In genomic region chr16:11316748-11317147, GRCm38 (mm10) we compare ENCODE assay signal across 15 mouse cellular contexts. TPM values are rescaled to one million over a fixed set of nuclear protein-coding genes. Genes with fewer than 3 reads are reported as not detected.
DNase-seq lines count a peak whose midpoint lies in the region; ATAC-seq and TF ChIP-seq lines count a peak whose summit lies in the region.
"Had no signal": no experiment of that assay in that cellular context is flagged by ENCODE, and none has a peak within 500 bp of the region (broad histone marks: within the 10 kb centered on the region; RNA-seq: fewer than 3 reads in every experiment).

No protein-coding gene starts in this region.

- no peaks in the 10 kb centered on the region for H3K27me3 ChIP-seq in hindbrain, postnatal 0 days (ENCODE audit: insufficient read depth, low read length)
- H3K27me3 ChIP-seq in hindbrain, embryonic 16.5 days (replicated peaks; ENCODE audit: control insufficient read depth, insufficient read depth, low read length): no peaks in the 10 kb centered on the region
- H3K27me3 ChIP-seq in limb, embryonic 10.5 days (ENCODE audit: low read depth, poor library complexity, severe bottlenecking): no peaks in the 10 kb centered on the region
- H3K27me3 ChIP-seq in hindbrain, embryonic 12.5 days: no peaks in the 10 kb centered on the region
- H3K27me3 ChIP-seq: embryonic facial prominence, embryonic 13.5 days; liver, embryonic 13.5 days had no signal

- peak; percentile 44 for TF ChIP-seq CTCF in hindbrain, postnatal 0 days (IDR thresholded peaks at IDR 0.05; ENCODE audit: low read depth)
- peak; percentile 23; the same call in 1 of the 2 replicates for TF ChIP-seq CTCF in lung, adult 2 months (IDR thresholded peaks at IDR 0.05; ENCODE audit: insufficient read depth, low read length)

- no peaks in the 10 kb centered on the region for H3K36me3 ChIP-seq in hindbrain, postnatal 0 days (ENCODE audit: insufficient read depth, low read length)
- no peaks in the 10 kb centered on the region for H3K36me3 ChIP-seq in hindbrain, embryonic 16.5 days (ENCODE audit: control insufficient read depth, insufficient read depth, low read length)
- no peaks in the 10 kb centered on the region for H3K36me3 ChIP-seq in limb, embryonic 10.5 days
- H3K36me3 ChIP-seq in hindbrain, embryonic 12.5 days: no peaks in the 10 kb centered on the region
- H3K36me3 ChIP-seq: embryonic facial prominence, embryonic 13.5 days; liver, embryonic 13.5 days had no signal

- no peak for TF ChIP-seq POLR2A in lung, adult 2 months (IDR thresholded peaks at IDR 0.05; ENCODE audit: borderline replicate concordance, extremely low read depth, low read depth, low read length)

- no peak overlapping the region for H3K4me2 ChIP-seq in hindbrain, postnatal 0 days (ENCODE audit: low read depth, low read length)
- no peak overlapping the region for H3K4me2 ChIP-seq in hindbrain, embryonic 16.5 days (ENCODE audit: low read length)
- no peak overlapping the region for H3K4me2 ChIP-seq in hindbrain, embryonic 12.5 days (replicated peaks)
- H3K4me2 ChIP-seq: embryonic facial prominence, embryonic 13.5 days; liver, embryonic 13.5 days had no signal

- no peak overlapping the region for H3K27ac ChIP-seq in hindbrain, postnatal 0 days
- H3K27ac ChIP-seq in hindbrain, embryonic 16.5 days (ENCODE audit: low read depth, low read length): no peak overlapping the region
- H3K27ac ChIP-seq in limb, embryonic 10.5 days: peak overlapping the region; percentile 86
- no peak overlapping the region for H3K27ac ChIP-seq in hindbrain, embryonic 12.5 days
- H3K27ac ChIP-seq: liver, embryonic 13.5 days had no signal

- intact Hi-C loops in left cerebral cortex, postnatal 4 days (cut with DNase I): no loop called here

- no peaks in the 10 kb centered on the region for H3K4me1 ChIP-seq in hindbrain, postnatal 0 days (ENCODE audit: insufficient read depth, low read length)
- no peaks in the 10 kb centered on the region for H3K4me1 ChIP-seq in hindbrain, embryonic 16.5 days (ENCODE audit: control insufficient read depth, insufficient read depth, low read depth, low read length)
- no peaks in the 10 kb centered on the region for H3K4me1 ChIP-seq in lung, adult 2 months (ENCODE audit: control insufficient read depth, insufficient read depth, low read length)
- H3K4me1 ChIP-seq in limb, embryonic 10.5 days: peaks cover 15% of the 10 kb centered on the region
- no peaks in the 10 kb centered on the region for H3K4me1 ChIP-seq in hindbrain, embryonic 12.5 days
- H3K4me1 ChIP-seq: liver, embryonic 13.5 days had no signal

- H3K4me3 ChIP-seq in hindbrain, postnatal 0 days (ENCODE audit: low read length): no peak overlapping the region
- no peak overlapping the region for H3K4me3 ChIP-seq in hindbrain, embryonic 16.5 days (ENCODE audit: low read length)
- no peak overlapping the region for H3K4me3 ChIP-seq in lung, adult 2 months (replicated peaks; ENCODE audit: extremely low read depth, low read depth, low read length)
- no peak overlapping the region for H3K4me3 ChIP-seq in limb, embryonic 10.5 days
- no peak overlapping the region for H3K4me3 ChIP-seq in hindbrain, embryonic 12.5 days
- H3K4me3 ChIP-seq: embryonic facial prominence, embryonic 13.5 days; liver, embryonic 13.5 days had no signal

- ATAC-seq in hindbrain, postnatal 0 days: no peak
- no peak for ATAC-seq in hindbrain, embryonic 16.5 days
- ATAC-seq in hindbrain, embryonic 12.5 days (ENCODE audit: low FRiP score): no peak

- WGBS in hindbrain, postnatal 0 days: 73% methylated on average over 5 of the region's 5 CpGs
- 71% methylated on average over 5 of the region's 5 CpGs for WGBS in hindbrain, embryonic 16.5 days
- WGBS in lung, adult 2 months: 66% methylated on average over 5 of the region's 5 CpGs
- 75% methylated on average over 5 of the region's 5 CpGs for whole genome bisulfite sequencing in limb, embryonic 10.5 days
- 69% methylated on average over 5 of the region's 5 CpGs for WGBS in hindbrain, embryonic 12.5 days

- no peaks in the 10 kb centered on the region for H3K9me3 ChIP-seq in hindbrain, postnatal 0 days (ENCODE audit: low read length)
- no peaks in the 10 kb centered on the region for H3K9me3 ChIP-seq in hindbrain, embryonic 16.5 days (ENCODE audit: control insufficient read depth, low read length)
- no peaks in the 10 kb centered on the region for H3K9me3 ChIP-seq in limb, embryonic 10.5 days (replicated peaks)
- H3K9me3 ChIP-seq in hindbrain, embryonic 12.5 days (replicated peaks): no peaks in the 10 kb centered on the region
- H3K9me3 ChIP-seq: embryonic facial prominence, embryonic 13.5 days; liver, embryonic 13.5 days; megakaryocyte, embryonic 14.5 days had no signal

- DNase-seq in hindbrain, postnatal 0 days (ENCODE audit: low spot score): no peak
- no peak for DNase-seq in lung, adult 2 months
- no peak for DNase-seq in lung, postnatal 10 days
- peak; percentile 41 for DNase-seq in ES-CJ7 (ENCODE audit: low read depth, low spot score)
- no peak for DNase-seq in limb, embryonic 10.5 days (ENCODE audit: low spot score)
- DNase-seq in left cerebral cortex, postnatal 4 days: no peak
- DNase-seq: adrenal gland, postnatal 36 days; cerebellum, adult 9-11 months; liver, embryonic 13.5 days had no signal

- H3K9ac ChIP-seq in hindbrain, postnatal 0 days (replicated peaks; ENCODE audit: low read length): no peak overlapping the region
- no peak overlapping the region for H3K9ac ChIP-seq in hindbrain, embryonic 16.5 days (ENCODE audit: low read depth, low read length)
- H3K9ac ChIP-seq in hindbrain, embryonic 12.5 days: no peak overlapping the region
- H3K9ac ChIP-seq: liver, embryonic 13.5 days had no signal

RNA-seq across cellular contexts. Expression of gene Tnfrsf17, which starts 3.1 kb away (rescaled TPM):
- 0.42 and 0.54 TPM in 2 replicates for total RNA-seq in hindbrain, postnatal 0 days (2014; rRNA removed)
- not detected in 2 replicates for polyA plus RNA-seq in hindbrain, postnatal 0 days (2015; fragmentation: Nextera tagmentation; extraction: Ambion mirVana)
- 0.26 TPM in 1 of 2 replicates, not detected in the other for polyA plus RNA-seq in hindbrain, embryonic 16.5 days (2015; fragmentation: Nextera tagmentation; extraction: Ambion mirVana)
- 0.36 and 0.41 TPM in 2 replicates for polyA plus RNA-seq in lung, adult 2 months (2012; rRNA removed)
- polyA plus RNA-seq in limb, embryonic 10.5 days (2016; fragmentation: Nextera tagmentation; extraction: Ambion mirVana): not detected in 2 replicates
- not detected for total RNA-seq in left cerebral cortex, postnatal 4 days (2021)
- polyA plus RNA-seq in hindbrain, embryonic 12.5 days (2016; fragmentation: Nextera tagmentation; extraction: Ambion mirVana): not detected in 2 replicates
- total RNA-seq: adrenal gland, postnatal 36 days; gastrocnemius, postnatal 4 days had no signal
- polyA plus RNA-seq: heart, postnatal 0 days; liver, embryonic 13.5 days had no signal

RNA-seq across cellular contexts. Expression of gene Snx29, which starts 6.0 kb away (rescaled TPM):
- total RNA-seq in hindbrain, postnatal 0 days (2014; rRNA removed): 18.7 and 19.5 TPM in 2 replicates
- 8.2 and 8.4 TPM in 2 replicates for polyA plus RNA-seq in hindbrain, postnatal 0 days (2015; fragmentation: Nextera tagmentation; extraction: Ambion mirVana)
- polyA plus RNA-seq in hindbrain, embryonic 16.5 days (2015; fragmentation: Nextera tagmentation; extraction: Ambion mirVana): 15.3 and 17.8 TPM in 2 replicates
- polyA plus RNA-seq in lung, adult 2 months (2012; rRNA removed): 8.5 and 10.6 TPM in 2 replicates
- 9.9 and 12.5 TPM in 2 replicates for polyA plus RNA-seq in limb, embryonic 10.5 days (2016; fragmentation: Nextera tagmentation; extraction: Ambion mirVana)
- 10 to 100 TPM; 46.2 to 46.6 TPM for total RNA-seq in left cerebral cortex, postnatal 4 days (2021)
- polyA plus RNA-seq in hindbrain, embryonic 12.5 days (2016; fragmentation: Nextera tagmentation; extraction: Ambion mirVana): 19.0 and 19.2 TPM in 2 replicates
